Mouse (Mus musculus) limb, embryonic 12.5 days (tissue): ENCODE measurements around the gene Asb5. TPM values are rescaled to one million over a fixed set of nuclear protein-coding genes. Genes with fewer than 3 reads are reported as not detected.
"Not testable (repeated sequence)": the region's sequence is repeated elsewhere in the genome, so short reads cannot be mapped to it uniquely, and the experiment has no call there.

Experiments
- ATAC-seq: fragments of 200-750 bp; cut with Nextera tagmentation; 2 replicates; pipeline ENCODE4 v1.8.0; 2017; ENCODE audit warnings: low read depth, moderate TSS enrichment; ENCODE audit not compliant: insufficient number of reproducible peaks, insufficient read depth, low FRiP score, low TSS enrichment
- H3K27ac ChIP-seq: fragments of 300-500 bp; sonication (generic); 2 replicates; pipeline ENCODE4 v1.5.1; 2016; ENCODE audit warnings: mild to moderate bottlenecking, moderate library complexity
- H3K27me3 ChIP-seq: fragments of 300-500 bp; sonication (generic); 2 replicates; pipeline ENCODE4 v1.6.1; 2016; ENCODE audit warnings: mild to moderate bottlenecking, moderate library complexity
- H3K36me3 ChIP-seq: fragments of 300-500 bp; sonication (generic); 2 replicates; pipeline ENCODE4 v1.6.1; 2016; ENCODE audit warnings: mild to moderate bottlenecking, moderate library complexity
- H3K4me1 ChIP-seq: fragments of 300-500 bp; sonication (generic); replicated peaks from 2 replicates; pipeline ENCODE4 v1.6.1; 2016
- H3K4me2 ChIP-seq: fragments of 300-500 bp; sonication (generic); 2 replicates; pipeline ENCODE4 v1.6.1; 2016; ENCODE audit warnings: mild to moderate bottlenecking, moderate library complexity
- H3K4me3 ChIP-seq: fragments of 300-500 bp; sonication (generic); replicated peaks from 2 replicates; pipeline ENCODE4 v1.5.1; 2016; ENCODE audit warnings: mild to moderate bottlenecking
- H3K9ac ChIP-seq: fragments of 300-500 bp; sonication (generic); replicated peaks from 2 replicates; pipeline ENCODE4 v1.6.1; 2016; ENCODE audit warnings: mild to moderate bottlenecking, moderate library complexity
- H3K9me3 ChIP-seq: fragments of 300-500 bp; sonication (generic); 2 replicates; pipeline ENCODE4 v1.6.1; 2016; ENCODE audit warnings: mild to moderate bottlenecking, moderate library complexity
- WGBS: fragments of 180-500 bp; shearing (Covaris S2); methylation state at CpG from one replicate; pipeline ENCODE4 v1.1.7; 2016; 5-methylcytosine and 5-hydroxymethylcytosine counted together
- polyA plus RNA-seq: library from polyadenylated mRNA; unstranded; fragments of >200 nt; fragmentation: Nextera tagmentation; extraction: Ambion mirVana; gene quantifications from 2 replicates; pipeline ENCODE4 v1.2.1, GENCODE M21; 2016

Gene Asb5
- polyA plus RNA-seq, 1 experiment from 2014 or later, result 9.4 TPM

GRCm38 (mm10) chr8:54594634-54595033 lies 65.3 kb downstream of the Asb5 start:
- no peak overlapping the region for H3K9ac ChIP-seq
- H3K4me2 ChIP-seq, result no peak overlapping the region
- H3K27ac ChIP-seq, result no peak overlapping the region
- 81% methylated on average over 5 of the region's 5 CpGs for WGBS
- no peak for ATAC-seq
- H3K4me3 ChIP-seq, result no peak overlapping the region
- no peaks in the 10 kb centered on the region for H3K27me3 ChIP-seq
- no peaks in the 10 kb centered on the region for H3K36me3 ChIP-seq
- H3K9me3 ChIP-seq, result no peaks in the 10 kb centered on the region
- no peaks in the 10 kb centered on the region for H3K4me1 ChIP-seq

- Histone ChIP-seq H3K4me2 (no peak overlapping the region), H3K4me1 (0 out of 2 replicates have a peak, but pooled peaks cover 6% of the 10 kb centered on the region), H3K27me3 (no peaks in the 10 kb centered on the region), H3K9ac (no peak overlapping the region), H3K9me3 (no peaks in the 10 kb centered on the region), H3K36me3 (no peaks in the 10 kb centered on the region), H3K4me3 (no peak overlapping the region), H3K27ac (no peak overlapping the region)
- WGBS, result 75% methylated on average over 2 of the region's 2 CpGs
- ATAC-seq, result no peak
Measured at GRCm38 (mm10) chr8:54596051-54596450, 66.7 kb downstream of the Asb5 start.

- H3K9ac ChIP-seq, result no peak overlapping the region
- H3K4me2 ChIP-seq, result no peak overlapping the region
- no peak overlapping the region for H3K27ac ChIP-seq
- no peaks in the 10 kb centered on the region for H3K9me3 ChIP-seq
- H3K36me3 ChIP-seq, result no peaks in the 10 kb centered on the region
- no peak overlapping the region for H3K4me3 ChIP-seq
- 93% methylated on average over 2 of the region's 2 CpGs for WGBS
- no peak for ATAC-seq
- H3K27me3 ChIP-seq, result no peaks in the 10 kb centered on the region
- 0 out of 2 replicates have a peak, but pooled peaks cover 6% of the 10 kb centered on the region for H3K4me1 ChIP-seq
Measured at GRCm38 (mm10) chr8:54596940-54597339, 67.6 kb downstream of the Asb5 start.

GRCm38 (mm10) chr8:54597386-54597785 lies 68.0 kb downstream of the Asb5 start:
- no peaks in the 10 kb centered on the region for H3K27me3 ChIP-seq
- no peak overlapping the region for H3K27ac ChIP-seq
- 0 out of 2 replicates have a peak, but pooled peaks cover 6% of the 10 kb centered on the region for H3K4me1 ChIP-seq
- H3K9me3 ChIP-seq, result no peaks in the 10 kb centered on the region
- H3K4me3 ChIP-seq, result no peak overlapping the region
- H3K9ac ChIP-seq, result no peak overlapping the region
- ATAC-seq, result no peak
- no peaks in the 10 kb centered on the region for H3K36me3 ChIP-seq
- H3K4me2 ChIP-seq, result no peak overlapping the region
- 90% methylated on average over 2 of the region's 2 CpGs for WGBS

GRCm38 (mm10) chr8:54600671-54601251 lies 71.4 kb downstream of the Asb5 start, which contains the start of gene Spata4:
Gene Spata4, plus strand, starts transcription at chr8:54600781.
- WGBS, result 12% methylated on average over 21 of the region's 21 CpGs
- 0 out of 2 replicates have a peak, but pooled peaks cover 6% of the 10 kb centered on the region for H3K4me1 ChIP-seq
- H3K9ac ChIP-seq, result no peak within 1 kb of the TSS
- no peak within 1 kb of the TSS for H3K27ac ChIP-seq
- no peaks in the 10 kb centered on the region for H3K9me3 ChIP-seq
- ATAC-seq, result peak; percentile 63; the same call in 1 of the 2 replicates
- H3K4me3 ChIP-seq, result peak within 1 kb of the TSS; percentile 31
- no peaks in the 10 kb centered on the region for H3K27me3 ChIP-seq
- H3K4me2 ChIP-seq, result peak within 1 kb of the TSS; percentile 62
- no peaks in the 10 kb centered on the region for H3K36me3 ChIP-seq

- 72% methylated on average over 4 of the region's 4 CpGs for WGBS
- Histone ChIP-seq H3K4me2 (no peak overlapping the region), H3K36me3 (no peaks in the 10 kb centered on the region), H3K27ac (no peak overlapping the region), H3K9ac (no peak overlapping the region), H3K4me3 (no peak overlapping the region), H3K4me1 (0 out of 2 replicates have a peak, but pooled peaks cover 6% of the 10 kb centered on the region), H3K27me3 (no peaks in the 10 kb centered on the region), H3K9me3 (no peaks in the 10 kb centered on the region)
- ATAC-seq, result no peak
Measured at GRCm38 (mm10) chr8:54603440-54603839, 74.1 kb downstream of the Asb5 start.

- Histone ChIP-seq H3K4me1 (no peaks in the 10 kb centered on the region), H3K4me3 (no peak overlapping the region), H3K4me2 (no peak overlapping the region), H3K36me3 (no peaks in the 10 kb centered on the region), H3K27ac (no peak overlapping the region), H3K9me3 (no peaks in the 10 kb centered on the region), H3K27me3 (no peaks in the 10 kb centered on the region), H3K9ac (no peak overlapping the region)
- WGBS, result 90% methylated on average over 2 of the region's 2 CpGs
- no peak for ATAC-seq
Measured at GRCm38 (mm10) chr8:54609336-54609735, 80.0 kb downstream of the Asb5 start.

- H3K27ac ChIP-seq, result no peak overlapping the region
- 75% methylated on average over 4 of the region's 4 CpGs for WGBS
- no peak for ATAC-seq
- no peaks in the 10 kb centered on the region for H3K36me3 ChIP-seq
- no peaks in the 10 kb centered on the region for H3K9me3 ChIP-seq
- H3K9ac ChIP-seq, result no peak overlapping the region
- no peaks in the 10 kb centered on the region for H3K27me3 ChIP-seq
- H3K4me3 ChIP-seq, result no peak overlapping the region
- no peaks in the 10 kb centered on the region for H3K4me1 ChIP-seq
- H3K4me2 ChIP-seq, result no peak overlapping the region
Measured at GRCm38 (mm10) chr8:54610238-54610637, 80.9 kb downstream of the Asb5 start.

- not testable (repeated sequence) for H3K4me2 ChIP-seq, H3K4me3 ChIP-seq, H3K9ac ChIP-seq, H3K27ac ChIP-seq, H3K9me3 ChIP-seq, ATAC-seq, H3K27me3 ChIP-seq, H3K4me1 ChIP-seq, H3K36me3 ChIP-seq
- 87% methylated on average over 17 of the region's 17 CpGs for WGBS
Measured at GRCm38 (mm10) chr8:54616710-54617109, 87.3 kb downstream of the Asb5 start.

Other genes starting within 250 kb of the Asb5 start
- gene Spcs3, start 418 bp downstream of the Asb5 start, polyA plus RNA-seq, result 97.8 and 103 TPM in 2 replicates
- not detected in 2 replicates for gene Spata4, start 71.2 kb downstream of the Asb5 start, polyA plus RNA-seq